Mouse (Mus musculus): Measurements from ENCODE around the gene Tnrc18.

DNA sequence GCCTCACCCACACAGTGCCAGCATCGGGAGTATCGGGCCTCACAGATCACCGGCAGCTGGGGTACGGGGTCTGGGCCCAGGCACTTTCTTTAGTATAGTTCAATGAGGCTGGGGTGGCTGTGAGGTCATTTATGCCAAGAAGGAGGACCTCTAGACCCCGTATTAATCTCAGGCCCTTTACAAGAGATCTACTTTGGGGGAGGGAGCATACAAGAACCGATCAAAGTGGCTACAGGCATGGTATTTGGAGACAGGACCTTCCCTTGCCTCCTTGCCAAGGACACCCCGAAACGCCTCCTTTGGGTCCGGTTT, 4.5 kb upstream of the Tnrc18 start:
- TF ChIP-seq GATA1 (IDR thresholded peaks at IDR 0.05; ENCODE audit: low read length) (no peak), TAL1 (IDR thresholded peaks at IDR 0.05; ENCODE audit: low read length) (no peak)

Data from erythroblast, embryonic 14.5 days (primary cell).